Mouse (Mus musculus): Measurements from ENCODE around the gene 4932438H23Rik. TPM values are rescaled to one million over a fixed set of nuclear protein-coding genes. Genes with fewer than 3 reads are reported as not detected.
A peak's percentile ranks its signal among the peaks of the same experiment; 100 is the strongest.

Gene 4932438H23Rik
- polyA plus RNA-seq, 1 experiment from 2014 or later = 0.69 TPM

GRCm38 (mm10) chr16:91019476-91019875 lies 75.4 kb downstream of the 4932438H23Rik start:
- 96% methylated on average over 4 of the region's 4 CpGs for WGBS
- H3K36me3 ChIP-seq = peaks cover 88% of the 10 kb centered on the region
- H3K4me2 ChIP-seq = no peak overlapping the region
- H3K27me3 ChIP-seq = no peaks in the 10 kb centered on the region
- no peak overlapping the region for H3K27ac ChIP-seq (replicated peaks)
- no peak overlapping the region for H3K4me3 ChIP-seq
- no peaks in the 10 kb centered on the region for H3K4me1 ChIP-seq (replicated peaks)
- no peaks in the 10 kb centered on the region for H3K9me3 ChIP-seq
- H3K9ac ChIP-seq = no peak overlapping the region
- no peak for ATAC-seq (ENCODE audit: low FRiP score, low read depth)

- no peak overlapping the region for H3K4me2 ChIP-seq
- peaks cover 9% of the 10 kb centered on the region for H3K4me1 ChIP-seq (replicated peaks)
- 87% methylated on average over 4 of the region's 4 CpGs for WGBS
- H3K9me3 ChIP-seq = no peaks in the 10 kb centered on the region
- H3K27me3 ChIP-seq = no peaks in the 10 kb centered on the region
- no peak overlapping the region for H3K9ac ChIP-seq
- H3K27ac ChIP-seq (replicated peaks) = no peak overlapping the region
- peaks cover 63% of the 10 kb centered on the region for H3K36me3 ChIP-seq
- H3K4me3 ChIP-seq = no peak overlapping the region
- no peak for ATAC-seq (ENCODE audit: low FRiP score, low read depth)
These were observed 79.2 kb downstream of the 4932438H23Rik start for GRCm38 (mm10) chr16:91015761-91016160.

DNA sequence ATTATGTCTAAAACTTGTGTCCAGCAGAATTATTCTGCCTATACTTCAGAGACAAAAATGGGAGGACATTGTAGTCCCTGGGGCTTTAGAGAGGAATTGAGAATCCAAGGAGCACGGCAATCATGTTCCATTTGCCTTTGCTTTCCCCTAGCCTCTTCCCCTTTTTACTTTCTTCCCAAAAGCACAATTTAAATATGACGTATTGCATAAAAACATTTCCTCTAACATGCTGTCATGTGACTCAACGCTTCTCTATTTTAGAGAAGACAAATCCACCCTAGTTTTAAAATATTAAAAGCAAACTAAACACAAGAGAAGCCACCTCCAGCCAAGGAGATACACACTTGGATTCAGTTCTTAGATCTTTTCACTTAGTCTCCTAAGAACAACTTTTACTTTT lies 83.1 kb downstream of the 4932438H23Rik start:
- H3K4me2 ChIP-seq = peak overlapping the region; percentile 60
- peak overlapping the region; percentile 93 for H3K27ac ChIP-seq (replicated peaks)
- H3K9ac ChIP-seq = peak overlapping the region; percentile 73; the same call in 1 of the 2 replicates
- no peaks in the 10 kb centered on the region for H3K9me3 ChIP-seq
- ATAC-seq (ENCODE audit: low FRiP score, low read depth) = no peak
- H3K27me3 ChIP-seq = no peaks in the 10 kb centered on the region
- WGBS = 30% methylated on average over 3 of the region's 3 CpGs
- H3K4me1 ChIP-seq (replicated peaks) = peaks cover 27% of the 10 kb centered on the region
- H3K4me3 ChIP-seq = peak overlapping the region; percentile 73
- peaks cover 31% of the 10 kb centered on the region for H3K36me3 ChIP-seq

DNA sequence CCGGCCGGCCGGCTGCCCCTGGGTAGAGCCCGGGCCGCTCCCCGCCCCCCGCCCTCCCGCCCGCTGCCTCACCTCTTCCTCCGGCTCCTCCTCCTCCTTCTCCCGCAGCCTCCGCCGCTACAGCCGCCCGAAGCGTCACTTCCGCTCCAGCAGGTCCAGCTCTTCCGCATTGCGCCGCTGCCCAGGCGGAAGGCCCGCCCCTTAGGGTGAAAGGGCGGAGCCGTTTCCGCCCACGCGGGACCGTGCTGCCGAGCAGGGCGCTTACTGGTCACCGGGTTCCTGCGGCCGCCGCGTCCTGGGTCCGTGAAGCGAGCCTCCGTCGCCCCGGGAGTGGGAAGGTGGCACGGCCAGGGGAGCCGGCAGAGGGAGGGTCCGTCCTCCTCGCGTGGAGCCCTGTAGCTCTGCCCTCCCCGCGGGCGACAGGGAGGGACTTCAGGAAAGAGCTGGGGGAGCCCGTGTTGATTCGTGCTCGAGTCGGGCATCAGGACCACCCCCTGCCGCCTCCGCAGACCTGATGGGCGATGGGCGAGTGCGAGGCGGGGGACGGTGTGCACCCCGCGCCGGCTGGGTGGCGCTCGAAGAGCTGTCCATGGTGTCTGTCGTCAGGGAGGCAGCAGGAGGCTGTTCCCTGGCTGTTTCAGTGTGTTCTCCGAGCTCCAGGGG lies 83.8 kb downstream of the 4932438H23Rik start, which contains the start of gene Synj1:
Gene Synj1 (minus strand): TSS at position 288 of the 663 bp plus-strand sequence.
- Histone ChIP-seq H3K27me3 (no peaks in the 10 kb centered on the region), H3K4me1 (replicated peaks) (peaks cover 27% of the 10 kb centered on the region), H3K36me3 (peaks cover 28% of the 10 kb centered on the region), H3K4me2 (peak within 1 kb of the TSS; percentile 73), H3K9ac (peak within 1 kb of the TSS; percentile 73), H3K9me3 (no peaks in the 10 kb centered on the region), H3K4me3 (peak within 1 kb of the TSS; percentile 73), H3K27ac (replicated peaks) (peak within 1 kb of the TSS; percentile 93)
- ATAC-seq (ENCODE audit: low FRiP score, low read depth) = peak; percentile 96
- WGBS = under 1% methylated on average over 61 of the region's 66 CpGs

DNA sequence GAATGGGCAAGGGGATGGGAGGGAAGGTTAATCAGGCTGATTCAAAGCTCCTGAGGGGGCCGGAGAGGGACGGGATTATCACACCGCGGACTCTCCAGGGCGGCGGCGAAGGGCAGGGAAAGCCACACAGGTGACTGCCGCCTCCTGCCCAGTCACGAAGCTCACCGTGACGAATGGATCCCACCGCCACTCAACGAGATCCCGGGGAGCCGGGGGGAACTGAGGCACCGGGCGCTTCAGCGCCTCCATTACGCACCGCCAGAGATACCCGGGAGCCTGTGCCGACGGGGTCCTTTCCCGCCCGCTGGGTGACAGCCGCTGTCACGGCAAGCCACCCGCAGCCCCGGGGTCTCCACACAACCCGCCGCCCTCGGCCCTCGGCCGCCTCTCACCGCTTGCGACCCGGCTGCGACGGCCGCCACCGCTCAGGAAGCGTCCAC lies 84.3 kb downstream of the 4932438H23Rik start:
- Histone ChIP-seq H3K4me3 (peak overlapping the region; percentile 73), H3K9ac (peak overlapping the region; percentile 73), H3K4me1 (replicated peaks) (peaks cover 27% of the 10 kb centered on the region), H3K27ac (replicated peaks) (peak overlapping the region; percentile 93), H3K36me3 (peaks cover 22% of the 10 kb centered on the region), H3K27me3 (no peaks in the 10 kb centered on the region), H3K4me2 (peak overlapping the region; percentile 73), H3K9me3 (no peaks in the 10 kb centered on the region)
- no peak; the same call in 1 of the 2 replicates for ATAC-seq (ENCODE audit: low FRiP score, low read depth)
- 0% methylated on average over 29 of the region's 42 CpGs for WGBS

DNA sequence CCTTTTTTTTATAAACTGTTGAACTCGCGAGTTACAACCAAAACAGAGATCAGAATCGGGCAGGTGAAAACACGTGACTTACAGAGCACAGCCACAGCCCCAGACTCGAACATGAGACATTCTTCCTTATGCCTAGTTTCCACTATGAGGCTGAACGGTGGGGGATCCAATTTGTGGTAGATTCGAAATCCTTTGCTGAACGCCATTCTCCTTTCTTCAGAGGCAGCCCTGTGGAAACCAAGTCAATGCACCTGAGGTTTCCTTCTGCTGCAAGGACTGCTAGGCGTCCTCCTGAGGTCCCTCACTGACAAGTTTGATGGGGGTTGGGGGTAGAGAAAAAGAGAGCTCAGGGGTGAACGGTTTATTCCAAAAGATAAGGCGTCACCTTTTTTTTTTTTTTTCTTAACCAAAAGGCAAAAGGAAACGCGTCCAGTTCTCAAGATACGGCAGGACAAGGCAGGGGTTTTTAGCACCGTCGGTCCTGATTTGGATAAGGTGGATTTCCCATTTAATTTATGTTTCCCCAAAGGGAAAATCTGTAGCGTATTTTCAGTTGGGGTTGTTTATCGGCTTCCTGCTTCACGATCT lies 84.9 kb downstream of the 4932438H23Rik start:
- H3K4me3 ChIP-seq = peak overlapping the region; percentile 73
- peak overlapping the region; percentile 93 for H3K27ac ChIP-seq (replicated peaks)
- H3K9me3 ChIP-seq = no peaks in the 10 kb centered on the region
- peaks cover 17% of the 10 kb centered on the region for H3K36me3 ChIP-seq
- no peaks in the 10 kb centered on the region for H3K27me3 ChIP-seq
- peak overlapping the region; percentile 73 for H3K9ac ChIP-seq
- 2% methylated on average over 19 of the region's 19 CpGs for WGBS
- peak overlapping the region; percentile 73 for H3K4me2 ChIP-seq
- ATAC-seq (ENCODE audit: low FRiP score, low read depth) = no peak
- peaks cover 27% of the 10 kb centered on the region for H3K4me1 ChIP-seq (replicated peaks)

DNA sequence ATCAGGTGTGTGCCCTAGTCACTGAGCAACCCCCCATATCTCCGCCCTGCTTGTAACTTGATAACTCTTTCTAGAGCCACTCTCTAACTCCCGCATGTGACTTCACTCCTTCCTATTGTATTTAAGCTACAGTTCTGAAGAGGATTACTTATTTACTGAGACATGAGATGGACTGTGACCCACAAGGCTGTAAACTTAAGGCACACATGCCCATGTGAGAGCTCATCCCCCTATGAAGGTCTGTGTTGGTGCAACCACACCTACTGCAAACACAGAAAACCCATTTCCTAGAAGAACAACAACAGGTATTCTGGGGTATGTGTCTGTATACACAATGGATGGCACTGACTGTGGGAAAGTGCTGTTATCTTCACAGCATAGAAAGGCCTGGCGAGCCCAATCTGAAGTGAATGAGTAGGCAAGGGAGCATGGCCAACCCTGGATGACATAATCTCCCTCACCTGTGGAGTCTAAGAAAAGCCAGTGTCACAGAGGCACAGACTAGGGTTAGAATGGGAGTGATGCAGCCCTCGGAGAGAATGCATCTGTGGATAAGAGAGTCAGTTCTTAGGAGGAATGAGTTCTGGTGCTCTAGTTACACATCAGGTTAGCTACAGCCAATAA lies 89.9 kb downstream of the 4932438H23Rik start:
- WGBS = 92% methylated on average over 4 of the region's 4 CpGs
- peaks cover 17% of the 10 kb centered on the region for H3K4me1 ChIP-seq (replicated peaks)
- peaks cover 5% of the 10 kb centered on the region; the same call in 1 of the 2 replicates for H3K36me3 ChIP-seq
- no peak overlapping the region for H3K9ac ChIP-seq
- no peaks in the 10 kb centered on the region for H3K27me3 ChIP-seq
- H3K27ac ChIP-seq (replicated peaks) = no peak overlapping the region
- H3K4me3 ChIP-seq = no peak overlapping the region
- no peak overlapping the region for H3K4me2 ChIP-seq
- H3K9me3 ChIP-seq = no peaks in the 10 kb centered on the region
- ATAC-seq (ENCODE audit: low FRiP score, low read depth) = no peak

Other genes with a start within 250 kb of the 4932438H23Rik start
- 51.2 and 53.4 TPM in 2 replicates for gene Cfap298, start 160.0 kb downstream of the 4932438H23Rik start, polyA plus RNA-seq (2015; fragmentation: Nextera tagmentation; extraction: Ambion mirVana)
- gene Synj1, start 83.8 kb downstream of the 4932438H23Rik start, polyA plus RNA-seq (2015; fragmentation: Nextera tagmentation; extraction: Ambion mirVana) = 48.3 and 52.8 TPM in 2 replicates
- 58.7 and 61.2 TPM in 2 replicates for gene Paxbp1, start 50.6 kb downstream of the 4932438H23Rik start, polyA plus RNA-seq (2015; fragmentation: Nextera tagmentation; extraction: Ambion mirVana)
- 15.6 and 16.2 TPM in 2 replicates for gene Olig2, start 130.3 kb upstream of the 4932438H23Rik start, polyA plus RNA-seq (2015; fragmentation: Nextera tagmentation; extraction: Ambion mirVana)
- 121 and 136 TPM in 2 replicates for gene Olig1, start 174.7 kb upstream of the 4932438H23Rik start, polyA plus RNA-seq (2015; fragmentation: Nextera tagmentation; extraction: Ambion mirVana)